Comparison of ENCODE assay signal across 9 mouse cellular contexts in the genomic region with DNA sequence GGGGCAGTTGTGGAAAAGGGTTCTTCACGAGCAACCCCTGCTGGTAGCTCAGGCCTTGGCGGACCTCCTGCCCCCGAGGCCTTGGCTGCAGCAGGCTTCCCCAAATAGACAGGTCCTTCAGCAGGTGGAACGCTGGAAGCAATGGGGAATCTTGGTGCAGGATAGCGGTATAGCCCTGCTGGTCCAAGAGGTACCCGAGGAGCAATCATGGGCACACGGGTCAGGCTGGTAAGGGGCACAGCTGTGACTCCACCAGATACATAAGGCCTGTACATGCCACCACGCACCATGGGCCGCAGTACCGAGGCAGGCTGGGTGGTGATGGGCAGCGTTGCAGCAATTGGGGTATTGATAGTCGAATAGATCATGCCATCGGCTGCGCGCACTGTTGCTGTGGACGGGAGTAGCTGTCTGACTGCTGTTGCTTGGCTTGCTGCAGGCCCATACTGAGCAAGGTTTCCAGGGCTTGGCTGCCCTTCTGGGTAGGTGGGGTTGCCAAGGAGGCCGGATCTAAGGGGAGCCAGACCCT. TPM values are rescaled to one million over a fixed set of nuclear protein-coding genes. Genes with fewer than 3 reads are reported as not detected.
DNase-seq lines count a peak whose midpoint lies in the region; ATAC-seq and TF ChIP-seq lines count a peak whose summit lies in the region.
"Had no signal": no experiment of that assay in that cellular context is flagged by ENCODE, and none has a peak within 500 bp of the region (broad histone marks: within the 10 kb centered on the region; RNA-seq: fewer than 3 reads in every experiment).

No protein-coding gene starts in this region.

- no peak overlapping the region for H3K27ac ChIP-seq in heart, embryonic 11.5 days (ENCODE audit: low read depth, low read length)
- 0 out of 2 replicates have a peak overlapping the region, but pooled peaks have one; percentile 14 for H3K27ac ChIP-seq in forebrain, embryonic 14.5 days (ENCODE audit: low read depth, low read length)
- no peak overlapping the region for H3K27ac ChIP-seq in liver, embryonic 15.5 days (replicated peaks)

- no peaks in the 10 kb centered on the region for H3K36me3 ChIP-seq in heart, embryonic 11.5 days (ENCODE audit: control insufficient read depth, insufficient read depth, low read length)
- H3K36me3 ChIP-seq in E14TG2a.4 (ENCODE audit: insufficient read depth, low read length) = no peaks in the 10 kb centered on the region
- H3K36me3 ChIP-seq in forebrain, embryonic 14.5 days (ENCODE audit: control insufficient read depth, insufficient read depth, low read length) = peaks cover 74% of the 10 kb centered on the region
- H3K36me3 ChIP-seq in liver, embryonic 15.5 days (replicated peaks) = no peaks in the 10 kb centered on the region

- H3K4me2 ChIP-seq in heart, embryonic 11.5 days = peak overlapping the region; percentile 80
- no peak overlapping the region for H3K4me2 ChIP-seq in forebrain, embryonic 14.5 days (ENCODE audit: low read length)
- peak overlapping the region; percentile 59 for H3K4me2 ChIP-seq in liver, embryonic 15.5 days

- no peaks in the 10 kb centered on the region for H3K9me3 ChIP-seq in heart, embryonic 11.5 days (replicated peaks; ENCODE audit: control insufficient read depth, low read length)
- no peaks in the 10 kb centered on the region for H3K9me3 ChIP-seq in E14TG2a.4 (ENCODE audit: low read length)
- H3K9me3 ChIP-seq in forebrain, embryonic 14.5 days (replicated peaks; ENCODE audit: control insufficient read depth, low read length) = no peaks in the 10 kb centered on the region
- H3K9me3 ChIP-seq in liver, embryonic 15.5 days (replicated peaks) = no peaks in the 10 kb centered on the region

- 72% methylated on average over 17 of the region's 17 CpGs for WGBS in heart, embryonic 11.5 days (ENCODE audit: insufficient replicate concordance)
- 77% methylated on average over 17 of the region's 17 CpGs for WGBS in forebrain, embryonic 14.5 days
- WGBS in liver, embryonic 15.5 days (ENCODE audit: insufficient replicate concordance) = 67% methylated on average over 17 of the region's 17 CpGs

- DNase-seq in heart, adult 11 months = no peak
- DNase-seq in forebrain, embryonic 14.5 days (ENCODE audit: low spot score) = no peak
- no peak for DNase-seq in c-Kit-positive CD71-positive TER-119-positive erythroid progenitor cells, embryonic 14.5 days (ENCODE audit: low spot score)
- no peak for DNase-seq in urinary bladder, postnatal 10 days (ENCODE audit: low spot score)
- DNase-seq in adipocyte (ENCODE audit: low spot score) = no peak
- DNase-seq: gastrocnemius, postnatal 36 days had no signal

- H3K4me3 ChIP-seq in heart, embryonic 11.5 days (ENCODE audit: low read depth, low read length) = peak overlapping the region; percentile 38
- peak overlapping the region; percentile 62 for H3K4me3 ChIP-seq in E14TG2a.4 (replicated peaks; ENCODE audit: low read length)
- no peak overlapping the region for H3K4me3 ChIP-seq in forebrain, embryonic 14.5 days (ENCODE audit: low read depth, low read length)
- H3K4me3 ChIP-seq in liver, embryonic 15.5 days (replicated peaks) = peak overlapping the region; percentile 24

- H3K9ac ChIP-seq in heart, embryonic 11.5 days (ENCODE audit: low read depth, low read length) = peak overlapping the region; percentile 68
- peak overlapping the region; percentile 35; the same call in 1 of the 2 replicates for H3K9ac ChIP-seq in forebrain, embryonic 14.5 days (ENCODE audit: low read length)
- peak overlapping the region; percentile 42 for H3K9ac ChIP-seq in liver, embryonic 15.5 days

- H3K4me1 ChIP-seq in heart, embryonic 11.5 days (ENCODE audit: control insufficient read depth, insufficient read depth, low read length) = peaks cover 25% of the 10 kb centered on the region
- H3K4me1 ChIP-seq in E14TG2a.4 (replicated peaks; ENCODE audit: low read depth, low read length) = peaks cover 68% of the 10 kb centered on the region
- H3K4me1 ChIP-seq in forebrain, embryonic 14.5 days (ENCODE audit: control insufficient read depth, insufficient read depth, low read length) = no peaks in the 10 kb centered on the region
- H3K4me1 ChIP-seq in liver, embryonic 15.5 days (replicated peaks) = peaks cover 17% of the 10 kb centered on the region

- TF ChIP-seq CTCF in E14TG2a.4 (conservative IDR thresholded peaks at IDR 0.05; ENCODE audit: low read length) = no peak

- no peak for ATAC-seq in heart, embryonic 11.5 days (replicated peaks; ENCODE audit: insufficient number of reproducible peaks, low FRiP score, low TSS enrichment)
- ATAC-seq in forebrain, embryonic 14.5 days = no peak
- ATAC-seq in liver, embryonic 15.5 days (ENCODE audit: insufficient read depth) = no peak

- H3K27me3 ChIP-seq in heart, embryonic 11.5 days (ENCODE audit: control insufficient read depth, insufficient read depth, low read length) = peaks cover 39% of the 10 kb centered on the region
- peaks cover 100% of the 10 kb centered on the region for H3K27me3 ChIP-seq in E14TG2a.4 (ENCODE audit: insufficient read depth, low read length)
- H3K27me3 ChIP-seq in forebrain, embryonic 14.5 days (replicated peaks; ENCODE audit: control insufficient read depth, insufficient read depth, low read length) = no peaks in the 10 kb centered on the region
- H3K27me3 ChIP-seq in liver, embryonic 15.5 days = peaks cover 62% of the 10 kb centered on the region

RNA-seq across cellular contexts. Expression of a gene that starts 17.3 kb away (rescaled TPM):
- polyA plus RNA-seq in heart, embryonic 11.5 days (2014; fragmentation: Nextera tagmentation; extraction: Ambion mirVana) = 64.5 and 70.7 TPM in 2 replicates
- 39.1 and 43.0 TPM in 2 replicates for polyA plus RNA-seq in forebrain, embryonic 14.5 days (2014; fragmentation: Nextera tagmentation; extraction: Ambion mirVana)
- 194 and 242 TPM in 2 replicates for polyA plus RNA-seq in liver, embryonic 15.5 days (2015; fragmentation: Nextera tagmentation; extraction: Ambion mirVana)

RNA-seq across cellular contexts. Expression of a gene that starts 28.5 kb away (rescaled TPM):
- polyA plus RNA-seq in heart, embryonic 11.5 days (2014; fragmentation: Nextera tagmentation; extraction: Ambion mirVana) = 23.4 and 27.2 TPM in 2 replicates
- 37.5 and 42.7 TPM in 2 replicates for polyA plus RNA-seq in forebrain, embryonic 14.5 days (2014; fragmentation: Nextera tagmentation; extraction: Ambion mirVana)
- polyA plus RNA-seq in liver, embryonic 15.5 days (2015; fragmentation: Nextera tagmentation; extraction: Ambion mirVana) = 100 and 123 TPM in 2 replicates

RNA-seq across cellular contexts. Expression of a gene that starts 31.4 kb away (rescaled TPM):
- polyA plus RNA-seq in heart, embryonic 11.5 days (2014; fragmentation: Nextera tagmentation; extraction: Ambion mirVana) = 1.4 and 1.8 TPM in 2 replicates
- not detected in 2 replicates for polyA plus RNA-seq in forebrain, embryonic 14.5 days (2014; fragmentation: Nextera tagmentation; extraction: Ambion mirVana)
- 41.1 and 51.2 TPM in 2 replicates for polyA plus RNA-seq in liver, embryonic 15.5 days (2015; fragmentation: Nextera tagmentation; extraction: Ambion mirVana)

RNA-seq across cellular contexts. Expression of a gene that starts 58.7 kb away (rescaled TPM):
- 1.1 and 1.9 TPM in 2 replicates for polyA plus RNA-seq in heart, embryonic 11.5 days (2014; fragmentation: Nextera tagmentation; extraction: Ambion mirVana)
- 2.2 and 2.3 TPM in 2 replicates for polyA plus RNA-seq in forebrain, embryonic 14.5 days (2014; fragmentation: Nextera tagmentation; extraction: Ambion mirVana)
- 1.5 and 1.8 TPM in 2 replicates for polyA plus RNA-seq in liver, embryonic 15.5 days (2015; fragmentation: Nextera tagmentation; extraction: Ambion mirVana)

Comparison
In these comparisons a context has a peak if more than half of its experiments do, and no peak if none do; other contexts are left out.
1. RNA of a gene that starts 31.4 kb away (polyA plus RNA-seq): 41.1 to 51.2 TPM in liver, embryonic 15.5 days; 1.4 to 1.8 TPM in heart, embryonic 11.5 days and not detected in forebrain, embryonic 14.5 days; every median in the first group is over 10 times any median in the second.
2. Peak in every context shown above with its lines, with median percentiles within 50 percentile points of each other: H3K9ac ChIP-seq.